Mouse (Mus musculus) hindbrain, embryonic 15.5 days (tissue): Measurements from ENCODE around the gene Brinp1. TPM values are rescaled to one million over a fixed set of nuclear protein-coding genes. Genes with fewer than 3 reads are reported as not detected.

Experiments used
- ATAC-seq: fragments of 200-750 bp; cut with Nextera tagmentation; 2 replicates; pipeline ENCODE4 v1.8.0; 2017; ENCODE audit warnings: low read depth, moderate number of reproducible peaks, moderate TSS enrichment; ENCODE audit not compliant: low FRiP score
- H3K27ac ChIP-seq: fragments of 300-500 bp; sonication (generic); replicated peaks from 2 replicates; pipeline ENCODE4 v1.5.1; 2015; ENCODE audit warnings: mild to moderate bottlenecking, inconsistent platforms
- H3K27me3 ChIP-seq: fragments of 300-500 bp; sonication (generic); 2 replicates; pipeline ENCODE4 v1.6.1; 2015; ENCODE audit warnings: control low read depth, inconsistent platforms
- H3K36me3 ChIP-seq: fragments of 300-500 bp; sonication (generic); 2 replicates; pipeline ENCODE4 v1.6.1; 2015; ENCODE audit warnings: control low read depth, inconsistent platforms
- H3K4me1 ChIP-seq: fragments of 300-500 bp; sonication (generic); replicated peaks from 2 replicates; pipeline ENCODE4 v1.6.1; 2015; ENCODE audit warnings: control low read depth, inconsistent platforms
- H3K4me2 ChIP-seq: fragments of 300-500 bp; sonication (generic); 2 replicates; pipeline ENCODE4 v1.6.1; 2015; ENCODE audit warnings: moderate library complexity, mild to moderate bottlenecking, inconsistent platforms
- H3K4me3 ChIP-seq: fragments of 300-500 bp; sonication (generic); 2 replicates; pipeline ENCODE4 v1.5.1; 2015; ENCODE audit warnings: mild to moderate bottlenecking, inconsistent platforms
- H3K9ac ChIP-seq: fragments of 300-500 bp; sonication (generic); 2 replicates; pipeline ENCODE4 v1.6.1; 2015; ENCODE audit warnings: inconsistent platforms
- H3K9me3 ChIP-seq: fragments of 300-500 bp; sonication (generic); 2 replicates; pipeline ENCODE4 v1.6.1; 2016; ENCODE audit warnings: control low read depth, inconsistent platforms
- WGBS: fragments of 180-500 bp; shearing (Covaris S2); methylation state at CpG from one replicate; pipeline ENCODE4 v1.1.7; 2015; 5-methylcytosine and 5-hydroxymethylcytosine counted together
- polyA plus RNA-seq: library from polyadenylated mRNA; unstranded; fragments of >200 nt; fragmentation: Nextera tagmentation; extraction: Ambion mirVana; gene quantifications from 2 replicates; pipeline ENCODE4 v1.2.1, GENCODE M21; 2015

Gene Brinp1
- 76.7 and 81.2 TPM in 2 replicates for polyA plus RNA-seq

DNA sequence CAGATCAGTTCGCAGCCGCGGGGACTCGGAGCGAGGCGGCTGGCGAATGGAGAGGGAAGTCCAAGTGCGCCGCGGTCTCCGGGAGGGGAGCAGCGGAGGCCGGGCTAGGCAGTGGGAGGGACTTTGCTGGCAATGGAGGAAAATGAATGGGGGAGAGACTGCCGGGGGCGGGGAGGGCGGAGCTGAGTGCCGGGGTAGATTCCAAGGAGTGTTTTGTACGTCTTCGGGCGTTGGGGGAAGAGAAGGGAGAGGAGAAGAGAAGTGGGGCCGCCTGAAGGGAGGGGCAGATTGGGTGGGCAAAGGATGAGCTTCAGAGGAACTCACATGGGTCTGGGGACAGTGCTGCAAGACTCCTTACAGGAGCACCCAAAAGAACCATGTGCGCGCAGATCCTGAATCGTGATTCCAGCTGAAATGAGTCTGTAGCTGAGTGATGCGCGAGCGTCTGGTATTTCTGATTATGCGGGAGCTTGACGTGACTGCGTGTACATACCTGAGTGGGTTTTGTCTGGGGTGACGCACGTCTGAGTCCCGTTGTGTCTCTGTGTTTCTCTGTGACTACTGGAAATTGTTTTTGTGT is at the start of gene Brinp1:
Brinp1 (minus strand) TSS at position 76 of the 580 bp plus-strand sequence.
- H3K4me1 ChIP-seq = peaks cover 11% of the 10 kb centered on the region

DNA sequence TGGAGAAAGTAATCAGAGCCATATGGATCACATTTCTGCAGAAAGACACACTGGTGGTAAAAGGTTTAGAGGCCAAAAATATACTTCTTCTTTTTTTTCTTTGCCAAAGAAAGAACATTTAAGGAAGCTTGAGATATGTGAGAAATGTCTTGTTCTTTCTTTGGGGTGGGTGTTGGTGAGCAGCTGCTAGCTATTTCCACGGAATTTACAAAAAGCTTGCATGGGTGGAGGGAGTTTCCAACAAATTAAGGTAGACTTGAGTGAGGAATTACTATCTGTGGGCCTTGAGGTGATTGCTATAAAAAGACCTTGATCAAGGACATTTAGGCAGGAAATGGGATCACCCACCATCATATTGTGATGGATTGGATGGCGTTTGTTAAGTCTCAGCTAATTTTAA is 3.1 kb upstream of the Brinp1 start:
- Histone ChIP-seq H3K9ac (no peak overlapping the region), H3K27me3 (no peaks in the 10 kb centered on the region), H3K36me3 (no peaks in the 10 kb centered on the region), H3K4me3 (no peak overlapping the region), H3K4me1 (peaks cover 4% of the 10 kb centered on the region), H3K4me2 (no peak overlapping the region), H3K27ac (no peak overlapping the region), H3K9me3 (no peaks in the 10 kb centered on the region)
- WGBS = 84% methylated on average over 2 of the region's 2 CpGs
- ATAC-seq = no peak

More for the DNA sequence above, at the start of gene Brinp1:
- Histone ChIP-seq H3K27me3 (no peaks in the 10 kb centered on the region), H3K4me3 (peak within 1 kb of the TSS; percentile 88), H3K4me2 (peak within 1 kb of the TSS; percentile 76), H3K27ac (peak within 1 kb of the TSS; percentile 87), H3K9ac (peak within 1 kb of the TSS; percentile 85), H3K36me3 (no peaks in the 10 kb centered on the region), H3K9me3 (no peaks in the 10 kb centered on the region)
- peak; percentile 93 for ATAC-seq
- WGBS = 1% methylated on average over 33 of the region's 33 CpGs

DNA sequence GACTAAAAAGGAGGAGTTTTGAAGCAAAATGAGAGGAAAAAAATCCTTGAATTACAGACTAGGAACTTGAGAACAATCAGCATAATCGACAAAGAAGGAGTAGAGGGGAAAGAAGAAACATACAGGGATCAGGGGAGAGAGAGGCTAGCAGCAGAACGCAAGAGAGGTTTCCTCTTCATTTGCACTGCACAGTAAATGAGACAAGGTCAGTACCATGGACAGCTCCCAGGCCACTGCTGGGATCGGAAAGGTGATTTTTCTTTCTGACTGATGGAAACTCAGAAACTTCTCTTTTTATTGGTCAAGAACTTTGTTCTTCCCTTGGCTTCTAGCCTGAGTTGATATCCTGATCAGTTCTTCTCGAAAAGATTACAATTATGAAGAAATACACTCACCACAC is 1.4 kb upstream of the Brinp1 start:
- no peak for ATAC-seq
- Histone ChIP-seq H3K27ac (no peak overlapping the region), H3K9ac (no peak overlapping the region), H3K36me3 (no peaks in the 10 kb centered on the region), H3K9me3 (no peaks in the 10 kb centered on the region), H3K27me3 (no peaks in the 10 kb centered on the region), H3K4me3 (no peak overlapping the region), H3K4me2 (peak overlapping the region; percentile 76), H3K4me1 (peaks cover 4% of the 10 kb centered on the region)
- 10% methylated on average over 4 of the region's 4 CpGs for WGBS

DNA sequence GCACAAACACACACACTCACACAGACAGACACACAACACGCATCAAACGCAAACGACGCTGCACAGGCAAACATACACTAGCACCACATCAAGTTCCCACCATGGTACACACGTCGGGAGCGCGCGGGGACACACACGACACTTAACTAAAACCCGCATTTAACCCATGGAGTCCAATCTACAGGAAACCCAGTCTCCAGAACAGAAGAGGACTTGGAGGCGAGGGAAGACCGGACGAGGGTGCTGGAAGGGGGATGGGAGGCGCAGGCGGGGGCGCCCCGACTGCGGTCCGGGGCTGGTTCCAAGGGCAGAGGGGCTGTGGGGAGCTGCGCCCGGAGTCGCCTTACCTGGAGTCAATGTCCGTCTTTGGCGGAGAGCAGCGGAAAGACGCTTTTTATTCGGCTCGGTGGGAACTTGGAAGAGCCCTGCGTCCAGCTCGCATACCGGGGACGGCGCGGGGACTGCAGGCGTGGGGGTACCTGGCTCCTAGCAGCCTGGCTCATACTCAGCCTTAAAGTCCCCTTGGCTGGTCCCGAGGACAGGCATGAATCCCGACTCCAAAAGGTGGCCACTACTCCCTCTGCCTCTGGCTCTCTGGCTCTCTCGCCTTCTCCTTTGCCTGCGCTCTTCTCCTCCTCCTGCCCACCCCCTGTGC is 403 bp downstream of the Brinp1 start:
- WGBS = 0% methylated on average over 40 of the region's 40 CpGs

DNA sequence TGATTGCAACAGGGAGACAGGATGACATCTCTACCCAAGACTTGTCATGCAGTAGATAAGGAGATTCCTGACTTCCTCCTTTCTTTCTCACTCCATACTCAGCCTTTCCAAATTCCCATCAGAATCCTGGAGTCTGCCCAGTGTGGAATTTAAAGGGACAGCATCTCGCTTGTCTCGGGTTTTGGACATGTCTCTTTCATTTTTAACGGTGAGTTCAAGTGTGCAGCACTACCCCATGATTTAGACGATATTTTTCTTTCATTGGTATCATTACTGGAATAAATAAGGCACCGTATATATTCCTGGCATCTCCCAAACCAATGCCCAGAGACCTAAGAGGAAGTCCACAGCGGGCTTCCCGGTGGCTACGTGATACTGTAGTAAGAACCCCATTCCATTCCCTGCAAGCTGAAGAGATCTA is 1.1 kb downstream of the Brinp1 start:
- Histone ChIP-seq H3K4me3 (peak overlapping the region; percentile 88), H3K9ac (peak overlapping the region; percentile 85), H3K4me1 (peaks cover 11% of the 10 kb centered on the region), H3K4me2 (peak overlapping the region; percentile 76), H3K36me3 (no peaks in the 10 kb centered on the region), H3K27ac (peak overlapping the region; percentile 87), H3K9me3 (no peaks in the 10 kb centered on the region), H3K27me3 (no peaks in the 10 kb centered on the region)
- 0 out of 2 replicates have a peak, but pooled peaks have one; percentile 10 for ATAC-seq
- WGBS = 6% methylated on average over 8 of the region's 8 CpGs

More for the DNA sequence above, 403 bp downstream of the Brinp1 start:
- peak overlapping the region; percentile 85 for H3K9ac ChIP-seq
- H3K36me3 ChIP-seq = no peaks in the 10 kb centered on the region
- H3K4me3 ChIP-seq = peak overlapping the region; percentile 88
- H3K4me2 ChIP-seq = peak overlapping the region; percentile 76
- H3K27ac ChIP-seq = peak overlapping the region; percentile 87
- H3K4me1 ChIP-seq = peaks cover 11% of the 10 kb centered on the region
- ATAC-seq = peak; percentile 67
- no peaks in the 10 kb centered on the region for H3K9me3 ChIP-seq
- no peaks in the 10 kb centered on the region for H3K27me3 ChIP-seq

DNA sequence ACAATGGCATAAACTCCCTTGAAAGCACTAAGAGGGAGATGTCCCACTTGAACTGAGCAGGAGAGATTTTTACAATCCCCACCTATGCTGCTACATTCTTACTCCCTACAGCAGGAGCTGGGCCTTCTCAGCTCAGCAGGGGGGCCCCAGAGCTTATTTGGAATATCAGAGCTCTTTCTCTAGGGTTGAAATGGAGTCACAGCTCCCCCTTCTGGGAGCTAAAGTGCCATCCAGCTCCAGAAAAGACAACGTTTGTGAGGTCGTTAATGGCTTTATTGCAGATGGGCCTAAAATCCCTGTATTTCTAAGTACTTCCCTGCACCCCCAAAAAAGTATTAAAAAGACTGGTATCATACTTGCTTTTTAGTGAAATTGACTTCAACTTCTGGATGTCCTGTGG is 3.6 kb downstream of the Brinp1 start:
- H3K27ac ChIP-seq = no peak overlapping the region
- ATAC-seq = no peak
- H3K27me3 ChIP-seq = no peaks in the 10 kb centered on the region
- H3K9ac ChIP-seq = no peak overlapping the region
- peaks cover 16% of the 10 kb centered on the region for H3K4me1 ChIP-seq
- H3K36me3 ChIP-seq = no peaks in the 10 kb centered on the region
- peak overlapping the region; percentile 17 for H3K4me3 ChIP-seq
- peak overlapping the region; percentile 49 for H3K4me2 ChIP-seq
- no peaks in the 10 kb centered on the region for H3K9me3 ChIP-seq
- WGBS = 0% methylated on average over 2 of the region's 2 CpGs

DNA sequence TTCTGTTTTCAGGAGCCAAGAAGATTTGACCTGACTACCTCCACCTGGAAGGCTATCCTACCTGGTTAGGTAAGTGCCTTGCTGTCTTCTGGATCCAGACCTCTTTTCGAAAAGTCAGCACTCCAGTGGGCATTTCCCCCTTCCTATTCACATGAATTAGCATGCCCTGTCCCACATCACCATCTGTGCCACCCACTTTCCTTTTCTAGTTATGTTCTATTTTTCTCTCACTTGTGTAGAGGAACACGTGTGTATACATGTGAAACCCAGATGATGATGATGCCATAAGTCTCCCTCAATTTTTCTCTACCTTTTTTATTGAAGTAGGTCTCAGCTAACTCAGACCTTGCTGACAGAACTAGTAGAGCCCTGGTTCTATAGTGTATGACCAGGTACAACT is 11.3 kb downstream of the Brinp1 start:
- no peak overlapping the region for H3K9ac ChIP-seq
- no peaks in the 10 kb centered on the region for H3K36me3 ChIP-seq
- peaks cover 11% of the 10 kb centered on the region for H3K4me1 ChIP-seq
- WGBS = 87% methylated on average over 2 of the region's 2 CpGs
- no peaks in the 10 kb centered on the region for H3K9me3 ChIP-seq
- no peak for ATAC-seq
- no peaks in the 10 kb centered on the region for H3K27me3 ChIP-seq
- no peak overlapping the region for H3K4me2 ChIP-seq
- no peak overlapping the region for H3K27ac ChIP-seq
- no peak overlapping the region for H3K4me3 ChIP-seq

DNA sequence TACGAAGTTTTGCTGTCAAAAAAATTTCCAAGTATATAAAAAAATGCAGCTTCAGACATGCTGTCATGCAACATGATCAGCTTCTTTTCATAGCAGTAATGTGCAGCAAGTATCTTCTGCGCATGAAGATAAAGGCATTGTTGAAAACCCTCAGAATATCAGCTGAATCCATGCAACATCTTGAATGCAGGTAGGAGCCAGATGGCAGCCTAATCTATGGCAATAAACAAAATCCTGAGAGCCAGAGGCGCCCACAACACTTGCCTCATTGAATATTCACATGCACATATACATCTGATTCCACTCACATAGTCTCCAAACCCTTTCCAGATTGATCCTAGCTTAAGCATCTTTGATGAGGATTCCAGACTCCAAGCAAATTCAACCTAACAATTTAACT is 24.2 kb downstream of the Brinp1 start:
- no peak for ATAC-seq
- H3K4me3 ChIP-seq = no peak overlapping the region
- peaks cover 3% of the 10 kb centered on the region; the same call in 1 of the 2 replicates for H3K4me1 ChIP-seq
- H3K27ac ChIP-seq = no peak overlapping the region
- H3K4me2 ChIP-seq = no peak overlapping the region
- no peak overlapping the region for H3K9ac ChIP-seq
- no peaks in the 10 kb centered on the region for H3K27me3 ChIP-seq
- no peaks in the 10 kb centered on the region for H3K9me3 ChIP-seq
- no peaks in the 10 kb centered on the region for H3K36me3 ChIP-seq
- WGBS = 84% methylated on average over 3 of the region's 3 CpGs

DNA sequence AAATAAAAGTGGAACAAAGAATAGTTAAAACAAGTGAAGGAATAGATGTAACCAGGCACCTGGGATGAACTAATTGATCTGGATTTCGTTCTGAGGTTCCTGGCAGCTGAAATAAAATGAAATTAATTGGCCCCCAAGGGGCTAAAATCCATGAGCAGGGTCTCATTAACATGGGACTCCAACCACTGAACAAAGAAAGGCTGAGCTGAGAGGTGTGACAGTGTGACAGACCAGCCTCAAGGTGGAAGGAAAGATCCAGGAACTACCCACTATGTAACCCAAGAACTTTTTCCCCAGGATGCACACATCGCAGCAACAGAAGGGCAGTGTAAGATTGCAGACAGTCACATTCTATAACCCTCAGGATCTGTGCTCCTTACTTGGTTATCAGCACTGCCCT is 28.1 kb downstream of the Brinp1 start:
- H3K4me2 ChIP-seq = no peak overlapping the region
- no peaks in the 10 kb centered on the region for H3K36me3 ChIP-seq
- no peaks in the 10 kb centered on the region for H3K27me3 ChIP-seq
- H3K9ac ChIP-seq = no peak overlapping the region
- H3K9me3 ChIP-seq = no peaks in the 10 kb centered on the region
- H3K27ac ChIP-seq = no peak overlapping the region
- H3K4me3 ChIP-seq = no peak overlapping the region
- no peak for ATAC-seq
- WGBS = 73% methylated on average over 2 of the region's 2 CpGs
- H3K4me1 ChIP-seq = no peaks in the 10 kb centered on the region

DNA sequence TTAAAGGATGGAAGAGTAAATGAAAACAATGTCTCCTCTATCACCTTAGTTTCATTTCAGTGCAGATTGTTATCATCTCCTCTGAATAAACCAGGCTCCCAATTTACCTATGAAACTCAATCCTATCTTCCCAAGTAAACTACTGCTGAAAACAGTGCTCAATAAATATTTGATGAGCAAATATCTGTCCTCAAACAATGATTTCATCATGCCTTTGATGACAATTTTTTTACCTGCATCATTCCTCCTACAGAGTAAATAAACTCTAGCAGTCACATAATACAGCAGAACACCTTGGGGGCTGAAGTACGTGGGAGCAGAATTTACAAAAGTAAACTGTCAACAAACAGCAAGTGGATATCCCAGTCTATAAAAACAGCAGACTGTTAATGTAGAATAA is 31.3 kb downstream of the Brinp1 start:
- H3K36me3 ChIP-seq = no peaks in the 10 kb centered on the region
- no peak for ATAC-seq

DNA sequence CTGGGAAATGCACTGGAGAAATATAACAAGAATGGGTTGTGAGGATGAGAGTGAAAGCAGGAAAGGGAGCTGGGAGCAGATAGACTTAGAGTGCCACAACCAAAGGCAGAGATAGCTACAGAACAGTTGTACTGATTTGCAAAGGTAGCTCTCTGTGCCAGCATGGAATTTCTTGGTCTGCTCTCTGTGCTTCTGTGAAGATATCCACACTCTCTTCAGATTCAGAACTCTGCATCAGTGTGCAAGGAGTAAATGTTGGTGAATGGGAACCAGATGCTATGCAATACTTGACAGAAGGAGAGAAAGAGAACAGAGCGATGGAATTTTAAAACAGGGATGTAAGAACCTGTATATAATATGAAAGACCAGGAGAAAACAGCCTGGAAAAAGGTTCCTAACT is 31.7 kb downstream of the Brinp1 start:
- WGBS = 97% methylated on average over 1 of the region's 1 CpGs
- Histone ChIP-seq H3K4me3 (no peak overlapping the region), H3K36me3 (no peaks in the 10 kb centered on the region), H3K27ac (no peak overlapping the region), H3K27me3 (no peaks in the 10 kb centered on the region), H3K9me3 (no peaks in the 10 kb centered on the region), H3K9ac (no peak overlapping the region), H3K4me2 (no peak overlapping the region), H3K4me1 (no peaks in the 10 kb centered on the region)
- ATAC-seq = no peak

More for the DNA sequence above, 31.3 kb downstream of the Brinp1 start:
- no peak overlapping the region for H3K4me3 ChIP-seq
- no peaks in the 10 kb centered on the region for H3K4me1 ChIP-seq
- H3K4me2 ChIP-seq = no peak overlapping the region
- WGBS = 65% methylated on average over 1 of the region's 1 CpGs
- no peak overlapping the region for H3K9ac ChIP-seq
- H3K27me3 ChIP-seq = no peaks in the 10 kb centered on the region
- no peak overlapping the region for H3K27ac ChIP-seq
- no peaks in the 10 kb centered on the region for H3K9me3 ChIP-seq

DNA sequence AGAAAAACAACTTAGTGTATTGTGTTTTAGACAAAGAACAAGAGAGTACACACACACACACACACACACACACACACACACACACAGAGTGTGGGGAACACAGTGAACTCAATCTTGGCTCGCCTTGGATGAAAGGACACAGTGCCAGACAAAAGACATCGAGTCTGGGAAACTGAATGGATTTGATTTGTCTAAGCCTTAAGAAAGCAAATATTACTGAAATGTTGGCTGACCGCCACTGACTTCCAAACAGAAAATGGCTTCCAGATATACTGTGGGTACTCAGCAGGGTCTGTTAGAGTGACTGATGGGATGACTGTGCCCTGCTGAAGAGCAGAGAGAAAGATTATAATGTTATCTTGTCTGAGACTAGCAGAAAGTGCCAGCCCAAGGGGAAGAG is 34.1 kb downstream of the Brinp1 start:
- no peak overlapping the region for H3K9ac ChIP-seq
- no peaks in the 10 kb centered on the region for H3K9me3 ChIP-seq
- H3K27ac ChIP-seq = no peak overlapping the region
- no peaks in the 10 kb centered on the region for H3K4me1 ChIP-seq
- no peaks in the 10 kb centered on the region for H3K27me3 ChIP-seq
- H3K4me2 ChIP-seq = no peak overlapping the region
- H3K4me3 ChIP-seq = no peak overlapping the region
- ATAC-seq = peak; percentile 45; the same call in 1 of the 2 replicates
- no peaks in the 10 kb centered on the region for H3K36me3 ChIP-seq
- 64% methylated on average over 3 of the region's 3 CpGs for WGBS
